Mouse (Mus musculus) ovary, postnatal 14 days (tissue): ENCODE data around the gene Spata16.

Experiments
- DNase-seq: peaks from one replicate; pipeline ENCODE4 v3.0.0; 2022; ENCODE audit warnings: low spot score

Spata16 gene

GRCm38 (mm10) chr3:26979603-26980002, 342.2 kb downstream of the Spata16 start:
- no peak for DNase-seq

- DNase-seq = no peak
Measured at GRCm38 (mm10) chr3:26980371-26980770, 343.0 kb downstream of the Spata16 start.

- no peak for DNase-seq
Measured at GRCm38 (mm10) chr3:26981979-26982623, 344.7 kb downstream of the Spata16 start.

GRCm38 (mm10) chr3:26983749-26984148, 346.3 kb downstream of the Spata16 start:
- DNase-seq = no peak

- DNase-seq = no peak
Measured at GRCm38 (mm10) chr3:27006844-27007243, 369.4 kb downstream of the Spata16 start.

GRCm38 (mm10) chr3:27027957-27028356, 390.5 kb downstream of the Spata16 start:
- DNase-seq = no peak

GRCm38 (mm10) chr3:27028526-27028925, 391.1 kb downstream of the Spata16 start:
- DNase-seq = no peak

- no peak for DNase-seq
Measured at GRCm38 (mm10) chr3:27030067-27030857, 392.8 kb downstream of the Spata16 start.
